ENCODE assay signal across 8 mouse cellular contexts in the genomic region with DNA sequence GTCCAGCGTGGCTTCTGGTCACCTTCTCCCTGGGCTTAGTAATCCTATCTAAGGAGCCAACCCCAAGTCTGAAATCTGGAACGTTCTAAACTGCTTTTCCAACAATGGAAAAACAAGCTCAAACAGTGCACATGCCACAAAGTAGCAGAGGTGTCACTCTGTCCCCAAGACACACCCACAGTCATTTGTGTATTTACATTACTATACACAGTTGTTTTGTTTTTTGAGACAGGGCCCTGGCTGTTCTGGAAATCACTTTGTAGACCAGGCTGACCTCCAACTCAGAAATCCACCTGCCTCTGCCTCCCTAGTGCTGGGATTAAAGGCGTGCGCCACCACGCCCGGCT. TPM values are rescaled to one million over a fixed set of nuclear protein-coding genes. Genes with fewer than 3 reads are reported as not detected.
DNase-seq lines count a peak whose midpoint lies in the region; ATAC-seq and TF ChIP-seq lines count a peak whose summit lies in the region.

No protein-coding gene starts in this region.

- TF ChIP-seq CTCF in E14TG2a.4 (conservative IDR thresholded peaks at IDR 0.05; ENCODE audit: low read length) = no peak
- no peak for TF ChIP-seq CTCF in forebrain, postnatal 0 days (IDR thresholded peaks at IDR 0.05; ENCODE audit: low read depth)
- TF ChIP-seq CTCF in liver, postnatal 0 days (IDR thresholded peaks at IDR 0.05; ENCODE audit: low read depth) = no peak

- H3K27me3 ChIP-seq in heart, embryonic 10.5 days (ENCODE audit: insufficient read depth, poor library complexity, severe bottlenecking) = no peaks in the 10 kb centered on the region
- H3K27me3 ChIP-seq in E14TG2a.4 (ENCODE audit: insufficient read depth, low read length) = no peaks in the 10 kb centered on the region
- no peaks in the 10 kb centered on the region for H3K27me3 ChIP-seq in forebrain, postnatal 0 days (ENCODE audit: insufficient read depth, low read length)
- no peaks in the 10 kb centered on the region for H3K27me3 ChIP-seq in liver, postnatal 0 days (ENCODE audit: insufficient read depth, low read length)

- peaks cover 13% of the 10 kb centered on the region for H3K4me1 ChIP-seq in heart, embryonic 10.5 days
- peaks cover 55% of the 10 kb centered on the region for H3K4me1 ChIP-seq in E14TG2a.4 (replicated peaks; ENCODE audit: low read depth, low read length)
- H3K4me1 ChIP-seq in forebrain, postnatal 0 days (ENCODE audit: insufficient read depth) = peaks cover 11% of the 10 kb centered on the region
- H3K4me1 ChIP-seq in liver, postnatal 0 days (ENCODE audit: insufficient read depth) = peaks cover 19% of the 10 kb centered on the region

- H3K9ac ChIP-seq in forebrain, postnatal 0 days = peak overlapping the region; percentile 96
- peak overlapping the region; percentile 80 for H3K9ac ChIP-seq in liver, postnatal 0 days (replicated peaks)

- H3K4me3 ChIP-seq in heart, embryonic 10.5 days = peak overlapping the region; percentile 100
- H3K4me3 ChIP-seq in E14TG2a.4 (replicated peaks; ENCODE audit: low read length) = peak overlapping the region; percentile 99
- peak overlapping the region; percentile 96 for H3K4me3 ChIP-seq in forebrain, postnatal 0 days (ENCODE audit: low read depth, low read length)
- H3K4me3 ChIP-seq in liver, postnatal 0 days (ENCODE audit: low read depth, low read length) = peak overlapping the region; percentile 80

- H3K4me2 ChIP-seq in forebrain, postnatal 0 days (ENCODE audit: low read depth) = peak overlapping the region; percentile 89
- H3K4me2 ChIP-seq in liver, postnatal 0 days (ENCODE audit: low read depth, low read length) = peak overlapping the region; percentile 73

- H3K9me3 ChIP-seq in heart, embryonic 10.5 days = no peaks in the 10 kb centered on the region
- H3K9me3 ChIP-seq in E14TG2a.4 (ENCODE audit: low read length) = no peaks in the 10 kb centered on the region
- no peaks in the 10 kb centered on the region for H3K9me3 ChIP-seq in forebrain, postnatal 0 days (ENCODE audit: low read length)
- no peaks in the 10 kb centered on the region for H3K9me3 ChIP-seq in liver, postnatal 0 days (ENCODE audit: low read length)

- DNase-seq in heart, embryonic 10.5 days (ENCODE audit: low spot score) = no peak
- no peak for DNase-seq in heart, adult 18-20 months
- no peak for DNase-seq in forebrain, postnatal 0 days
- no peak for DNase-seq in liver, postnatal 0 days
- DNase-seq in adrenal gland, postnatal 10 days = no peak
- no peak for DNase-seq in c-Kit-positive CD71-positive TER-119-positive erythroid progenitor cells, embryonic 14.5 days (ENCODE audit: low spot score)
- no peak for DNase-seq in cerebellum, adult 11 months

- peak overlapping the region; percentile 98 for H3K27ac ChIP-seq in heart, embryonic 10.5 days
- H3K27ac ChIP-seq in forebrain, postnatal 0 days (ENCODE audit: low read depth, low read length) = peak overlapping the region; percentile 86
- H3K27ac ChIP-seq in liver, postnatal 0 days (ENCODE audit: low read depth) = peak overlapping the region; percentile 74

- 60% methylated on average over 6 of the region's 6 CpGs for WGBS in heart, embryonic 10.5 days
- WGBS in forebrain, postnatal 0 days = 60% methylated on average over 6 of the region's 6 CpGs
- WGBS in liver, postnatal 0 days (ENCODE audit: insufficient replicate concordance) = 52% methylated on average over 6 of the region's 6 CpGs

- H3K36me3 ChIP-seq in heart, embryonic 10.5 days = peaks cover 16% of the 10 kb centered on the region
- H3K36me3 ChIP-seq in E14TG2a.4 (ENCODE audit: insufficient read depth, low read length) = peaks cover 34% of the 10 kb centered on the region
- peaks cover 6% of the 10 kb centered on the region for H3K36me3 ChIP-seq in forebrain, postnatal 0 days (ENCODE audit: insufficient read depth)
- peaks cover 5% of the 10 kb centered on the region; the same call in 1 of the 2 replicates for H3K36me3 ChIP-seq in liver, postnatal 0 days (replicated peaks; ENCODE audit: insufficient read depth, low read length)

- no peak for TF ChIP-seq EP300 in liver, postnatal 0 days (IDR thresholded peaks at IDR 0.05; ENCODE audit: low read depth)

- no peak for ATAC-seq in forebrain, postnatal 0 days
- ATAC-seq in liver, postnatal 0 days = peak; percentile 34

RNA-seq across cellular contexts. Expression of a gene that starts 0.4 kb away (rescaled TPM):
- 37.9 and 42.9 TPM in 2 replicates for polyA plus RNA-seq in heart, embryonic 10.5 days (2016; fragmentation: Nextera tagmentation; extraction: Ambion mirVana)
- 10 to 100 TPM; 19.0 to 19.3 TPM for total RNA-seq in heart, adult 18-20 months (2021)
- 24.5 and 30.7 TPM in 2 replicates for total RNA-seq in forebrain, postnatal 0 days (2014; rRNA removed)
- 21.0 and 31.3 TPM in 2 replicates for polyA plus RNA-seq in forebrain, postnatal 0 days (2015; fragmentation: Nextera tagmentation; extraction: Ambion mirVana)
- polyA plus RNA-seq in liver, postnatal 0 days (2015; fragmentation: Nextera tagmentation; extraction: Ambion mirVana) = 6.1 and 6.4 TPM in 2 replicates
- total RNA-seq in adrenal gland, postnatal 10 days (2021) = 10 to 100 TPM; 23.2 to 24.6 TPM

RNA-seq across cellular contexts. Expression of a gene that starts 22.2 kb away (rescaled TPM):
- 11.5 and 19.3 TPM in 2 replicates for polyA plus RNA-seq in heart, embryonic 10.5 days (2016; fragmentation: Nextera tagmentation; extraction: Ambion mirVana)
- total RNA-seq in heart, adult 18-20 months (2021) = 10 to 100 TPM; 11.3 to 12.5 TPM
- 71.9 and 74.4 TPM in 2 replicates for total RNA-seq in forebrain, postnatal 0 days (2014; rRNA removed)
- polyA plus RNA-seq in forebrain, postnatal 0 days (2015; fragmentation: Nextera tagmentation; extraction: Ambion mirVana) = 39.6 and 44.9 TPM in 2 replicates
- 20.0 and 21.8 TPM in 2 replicates for polyA plus RNA-seq in liver, postnatal 0 days (2015; fragmentation: Nextera tagmentation; extraction: Ambion mirVana)
- 10 to 100 TPM; 21.7 to 26.0 TPM for total RNA-seq in adrenal gland, postnatal 10 days (2021)

RNA-seq across cellular contexts. Expression of a gene that starts 41.4 kb away (rescaled TPM):
- 31.0 and 37.5 TPM in 2 replicates for polyA plus RNA-seq in heart, embryonic 10.5 days (2016; fragmentation: Nextera tagmentation; extraction: Ambion mirVana)
- 1 to 10 TPM; 7.5 to 8.2 TPM for total RNA-seq in heart, adult 18-20 months (2021)
- 21.2 and 41.3 TPM in 2 replicates for total RNA-seq in forebrain, postnatal 0 days (2014; rRNA removed)
- 35.3 and 35.6 TPM in 2 replicates for polyA plus RNA-seq in forebrain, postnatal 0 days (2015; fragmentation: Nextera tagmentation; extraction: Ambion mirVana)
- 14.3 and 15.1 TPM in 2 replicates for polyA plus RNA-seq in liver, postnatal 0 days (2015; fragmentation: Nextera tagmentation; extraction: Ambion mirVana)
- total RNA-seq in adrenal gland, postnatal 10 days (2021) = 10 to 100 TPM; 16.1 to 18.5 TPM

RNA-seq across cellular contexts. Expression of a gene that starts 49.0 kb away (rescaled TPM):
- polyA plus RNA-seq in heart, embryonic 10.5 days (2016; fragmentation: Nextera tagmentation; extraction: Ambion mirVana) = 0.73 and 1.2 TPM in 2 replicates
- total RNA-seq in heart, adult 18-20 months (2021) = 1 to 10 TPM; 1.7 to 2.8 TPM
- 0.54 and 1.1 TPM in 2 replicates for total RNA-seq in forebrain, postnatal 0 days (2014; rRNA removed)
- 0.24 and 0.84 TPM in 2 replicates for polyA plus RNA-seq in forebrain, postnatal 0 days (2015; fragmentation: Nextera tagmentation; extraction: Ambion mirVana)
- 0.59 and 0.70 TPM in 2 replicates for polyA plus RNA-seq in liver, postnatal 0 days (2015; fragmentation: Nextera tagmentation; extraction: Ambion mirVana)
- total RNA-seq in adrenal gland, postnatal 10 days (2021) = 1 to 10 TPM in 1 of 2 experiments, under 1 TPM in 1; 0.93 to 1.8 TPM

RNA-seq across cellular contexts. Expression of a gene that starts 49.5 kb away (rescaled TPM):
- polyA plus RNA-seq in heart, embryonic 10.5 days (2016; fragmentation: Nextera tagmentation; extraction: Ambion mirVana) = 3.7 and 6.0 TPM in 2 replicates
- 1 to 10 TPM; 8.3 to 9.9 TPM for total RNA-seq in heart, adult 18-20 months (2021)
- total RNA-seq in forebrain, postnatal 0 days (2014; rRNA removed) = 2.2 and 2.3 TPM in 2 replicates
- 2.0 and 2.4 TPM in 2 replicates for polyA plus RNA-seq in forebrain, postnatal 0 days (2015; fragmentation: Nextera tagmentation; extraction: Ambion mirVana)
- 9.2 and 9.4 TPM in 2 replicates for polyA plus RNA-seq in liver, postnatal 0 days (2015; fragmentation: Nextera tagmentation; extraction: Ambion mirVana)
- total RNA-seq in adrenal gland, postnatal 10 days (2021) = 1 to 10 TPM; 4.2 to 5.8 TPM
